Mouse (Mus musculus) neural tube, embryonic 14.5 days (tissue): ENCODE measurements around the gene Slc2a9. TPM values are rescaled to one million over a fixed set of nuclear protein-coding genes. Genes with fewer than 3 reads are reported as not detected.

Source experiments
- ATAC-seq: fragments of 200-750 bp; cut with Nextera tagmentation; 2 replicates; pipeline ENCODE4 v1.8.0; 2017; ENCODE audit warnings: low read depth, mild to moderate bottlenecking, moderate TSS enrichment, moderate library complexity
- H3K27ac ChIP-seq: fragments of 300-500 bp; sonication (generic); 2 replicates; pipeline ENCODE4 v1.5.1; 2014; ENCODE audit warnings: low read depth, mild to moderate bottlenecking, control low read depth, low read length, moderate library complexity, mixed read lengths
- H3K27me3 ChIP-seq: fragments of 300-500 bp; sonication (generic); 2 replicates; pipeline ENCODE4 v1.6.1; 2014; ENCODE audit warnings: low read length; ENCODE audit not compliant: control insufficient read depth, insufficient read depth
- H3K36me3 ChIP-seq: fragments of 300-500 bp; sonication (generic); 2 replicates; pipeline ENCODE4 v1.6.1; 2014; ENCODE audit warnings: low read length, mixed read lengths; ENCODE audit not compliant: control insufficient read depth, insufficient read depth
- H3K4me1 ChIP-seq: fragments of 300-500 bp; sonication (generic); 2 replicates; pipeline ENCODE4 v1.6.1; 2014; ENCODE audit warnings: low read length; ENCODE audit not compliant: control insufficient read depth, insufficient read depth
- H3K4me2 ChIP-seq: fragments of 300-500 bp; sonication (generic); 2 replicates; pipeline ENCODE4 v1.6.1; 2014; ENCODE audit warnings: mild to moderate bottlenecking, low read depth, low read length, control low read depth
- H3K4me3 ChIP-seq: fragments of 300-500 bp; sonication (generic); 2 replicates; pipeline ENCODE4 v1.5.1; 2014; ENCODE audit warnings: low read depth, low read length, control low read depth, mixed read lengths
- H3K9ac ChIP-seq: fragments of 300-500 bp; sonication (generic); replicated peaks from 2 replicates; pipeline ENCODE4 v1.6.1; 2014; ENCODE audit warnings: low read depth, mild to moderate bottlenecking, control low read depth, low read length, mixed read lengths
- H3K9me3 ChIP-seq: fragments of 300-500 bp; sonication (generic); 2 replicates; pipeline ENCODE4 v1.6.1; 2016; ENCODE audit warnings: low read length; ENCODE audit not compliant: control insufficient read depth
- WGBS: fragments of 180-500 bp; shearing (Covaris S2); extraction: QIAGEN DNeasy Blood & Tissue Kit; methylation state at CpG from one replicate; pipeline ENCODE4 v1.1.7; 2014; 5-methylcytosine and 5-hydroxymethylcytosine counted together
- polyA plus RNA-seq: library from polyadenylated mRNA; unstranded; fragments of >200 nt; fragmentation: Nextera tagmentation; extraction: Ambion mirVana; gene quantifications from 2 replicates; pipeline ENCODE4 v1.2.1, GENCODE M21; 2014

Slc2a9 gene
- polyA plus RNA-seq, 1 experiment from 2014 or later = 0.80 TPM

- no peak overlapping the region for H3K4me2 ChIP-seq
- no peak for ATAC-seq
- H3K27ac ChIP-seq = no peak overlapping the region
- 8% methylated on average over 2 of the region's 2 CpGs for WGBS
- no peaks in the 10 kb centered on the region for H3K9me3 ChIP-seq
- H3K9ac ChIP-seq = no peak overlapping the region
- H3K4me1 ChIP-seq = no peaks in the 10 kb centered on the region
- H3K27me3 ChIP-seq = no peaks in the 10 kb centered on the region
- no peaks in the 10 kb centered on the region for H3K36me3 ChIP-seq
- H3K4me3 ChIP-seq = no peak overlapping the region
Observed at GRCm38 (mm10) chr5:38388857-38389256, 114.1 kb downstream of the Slc2a9 start.

GRCm38 (mm10) chr5:38388420-38388823 is 114.5 kb downstream of the Slc2a9 start:
- no peaks in the 10 kb centered on the region for H3K36me3 ChIP-seq
- 0 out of 2 replicates have a peak, but pooled peaks have one; percentile 38 for ATAC-seq
- 8% methylated on average over 10 of the region's 10 CpGs for WGBS
- no peaks in the 10 kb centered on the region for H3K27me3 ChIP-seq
- H3K9ac ChIP-seq = no peak overlapping the region
- H3K4me2 ChIP-seq = no peak overlapping the region
- no peaks in the 10 kb centered on the region for H3K4me1 ChIP-seq
- H3K27ac ChIP-seq = no peak overlapping the region
- no peak overlapping the region for H3K4me3 ChIP-seq
- H3K9me3 ChIP-seq = no peaks in the 10 kb centered on the region

- no peaks in the 10 kb centered on the region for H3K9me3 ChIP-seq
- no peak overlapping the region for H3K27ac ChIP-seq
- H3K4me2 ChIP-seq = no peak overlapping the region
- no peaks in the 10 kb centered on the region for H3K36me3 ChIP-seq
- no peaks in the 10 kb centered on the region for H3K27me3 ChIP-seq
- 93% methylated on average over 5 of the region's 5 CpGs for WGBS
- no peak for ATAC-seq
- H3K9ac ChIP-seq = no peak overlapping the region
- H3K4me1 ChIP-seq = no peaks in the 10 kb centered on the region
- no peak overlapping the region for H3K4me3 ChIP-seq
Observed at GRCm38 (mm10) chr5:38379970-38380369, 123.0 kb downstream of the Slc2a9 start.

GRCm38 (mm10) chr5:38372369-38372768 is 130.6 kb downstream of the Slc2a9 start:
- no peaks in the 10 kb centered on the region for H3K9me3 ChIP-seq
- H3K4me1 ChIP-seq = no peaks in the 10 kb centered on the region
- no peaks in the 10 kb centered on the region for H3K27me3 ChIP-seq
- no peak overlapping the region for H3K4me2 ChIP-seq
- WGBS = 62% methylated on average over 5 of the region's 5 CpGs
- no peak overlapping the region for H3K4me3 ChIP-seq
- no peaks in the 10 kb centered on the region for H3K36me3 ChIP-seq
- ATAC-seq = no peak
- H3K27ac ChIP-seq = no peak overlapping the region
- H3K9ac ChIP-seq = no peak overlapping the region

- Histone ChIP-seq H3K4me3 (no peak overlapping the region), H3K9me3 (no peaks in the 10 kb centered on the region), H3K36me3 (no peaks in the 10 kb centered on the region), H3K27me3 (no peaks in the 10 kb centered on the region), H3K27ac (no peak overlapping the region), H3K4me2 (no peak overlapping the region), H3K9ac (no peak overlapping the region), H3K4me1 (0 out of 2 replicates have a peak, but pooled peaks cover 5% of the 10 kb centered on the region)
- ATAC-seq = no peak
- 89% methylated on average over 1 of the region's 1 CpGs for WGBS
Observed at GRCm38 (mm10) chr5:38371308-38371707, 131.6 kb downstream of the Slc2a9 start.

- no peak overlapping the region; the same call in 1 of the 2 replicates for H3K4me3 ChIP-seq
- H3K4me1 ChIP-seq = 0 out of 2 replicates have a peak, but pooled peaks cover 5% of the 10 kb centered on the region
- no peak overlapping the region for H3K27ac ChIP-seq
- H3K27me3 ChIP-seq = no peaks in the 10 kb centered on the region
- H3K4me2 ChIP-seq = peak overlapping the region; percentile 39
- H3K9ac ChIP-seq = no peak overlapping the region
- 16% methylated on average over 18 of the region's 18 CpGs for WGBS
- peak; percentile 66 for ATAC-seq
- H3K9me3 ChIP-seq = no peaks in the 10 kb centered on the region
- H3K36me3 ChIP-seq = no peaks in the 10 kb centered on the region
Observed at GRCm38 (mm10) chr5:38366650-38367470, 136.1 kb downstream of the Slc2a9 start.

- H3K9ac ChIP-seq = no peak overlapping the region
- no peak overlapping the region for H3K4me2 ChIP-seq
- H3K27ac ChIP-seq = no peak overlapping the region
- no peak overlapping the region for H3K4me3 ChIP-seq
- WGBS = 56% methylated on average over 2 of the region's 2 CpGs
- no peaks in the 10 kb centered on the region for H3K9me3 ChIP-seq
- no peak for ATAC-seq
- H3K36me3 ChIP-seq = no peaks in the 10 kb centered on the region
- H3K4me1 ChIP-seq = 0 out of 2 replicates have a peak, but pooled peaks cover 5% of the 10 kb centered on the region
- H3K27me3 ChIP-seq = no peaks in the 10 kb centered on the region
Observed at GRCm38 (mm10) chr5:38365521-38365920, 137.4 kb downstream of the Slc2a9 start.

- 0 out of 2 replicates have a peak, but pooled peaks cover 5% of the 10 kb centered on the region for H3K4me1 ChIP-seq
- no peak overlapping the region for H3K27ac ChIP-seq
- no peaks in the 10 kb centered on the region for H3K36me3 ChIP-seq
- 89% methylated on average over 5 of the region's 5 CpGs for WGBS
- no peak overlapping the region for H3K4me2 ChIP-seq
- no peaks in the 10 kb centered on the region for H3K9me3 ChIP-seq
- no peak overlapping the region for H3K9ac ChIP-seq
- no peak overlapping the region for H3K4me3 ChIP-seq
- no peak for ATAC-seq
- H3K27me3 ChIP-seq = no peaks in the 10 kb centered on the region
Observed at GRCm38 (mm10) chr5:38364396-38364795, 138.5 kb downstream of the Slc2a9 start.

GRCm38 (mm10) chr5:38359716-38360115 is 143.2 kb downstream of the Slc2a9 start:
- no peak overlapping the region for H3K4me2 ChIP-seq
- no peak overlapping the region for H3K9ac ChIP-seq
- no peaks in the 10 kb centered on the region for H3K36me3 ChIP-seq
- H3K4me3 ChIP-seq = no peak overlapping the region
- 82% methylated on average over 2 of the region's 2 CpGs for WGBS
- no peaks in the 10 kb centered on the region for H3K9me3 ChIP-seq
- H3K4me1 ChIP-seq = no peaks in the 10 kb centered on the region
- ATAC-seq = no peak
- H3K27me3 ChIP-seq = no peaks in the 10 kb centered on the region
- no peak overlapping the region for H3K27ac ChIP-seq
